Mouse (Mus musculus) ES-E14 (cell line): ENCODE measurements around the gene 3110009E18Rik.

Experiments used
- CHD2 ChIP-seq: IDR thresholded peaks from 2 replicates; pipeline ENCODE4 v1.6.1; 2014; ENCODE audit warnings: mild to moderate bottlenecking, low read depth, low read length, inconsistent platforms
- HCFC1 ChIP-seq: IDR thresholded peaks from 2 replicates; pipeline ENCODE4 v1.6.1; 2012; ENCODE audit warnings: low read length, inconsistent platforms, borderline replicate concordance; ENCODE audit not compliant: insufficient read depth
- MAFK ChIP-seq: IDR thresholded peaks from 2 replicates; pipeline ENCODE4 v1.6.1; 2014; ENCODE audit warnings: mild to moderate bottlenecking, low read depth, low read length, inconsistent platforms; ENCODE audit not compliant: insufficient read depth
- ZC3H11A ChIP-seq: IDR thresholded peaks from 2 replicates; pipeline ENCODE4 v1.6.1; 2012; ENCODE audit warnings: low read depth, mild to moderate bottlenecking, inconsistent platforms, low read length, borderline replicate concordance

GRCm38 (mm10) chr1:120100456-120101226, 20.3 kb upstream of the 3110009E18Rik start:
- TF ChIP-seq ZC3H11A (no peak), CHD2 (no peak), MAFK (no peak), HCFC1 (no peak)
